ENCODE assay signal across 30 mouse cellular contexts in genomic region chr4:141648262-141648661, GRCm38 (mm10). TPM values are rescaled to one million over a fixed set of nuclear protein-coding genes. Genes with fewer than 3 reads are reported as not detected.
DNase-seq lines count a peak whose midpoint lies in the region; ATAC-seq and TF ChIP-seq lines count a peak whose summit lies in the region.
"Had no signal": no experiment of that assay in that cellular context is flagged by ENCODE, and none has a peak within 500 bp of the region (broad histone marks: within the 10 kb centered on the region; RNA-seq: fewer than 3 reads in every experiment).

No protein-coding gene starts in this region.

- H3K36me3 ChIP-seq in embryonic facial prominence, embryonic 13.5 days: peaks cover 33% of the 10 kb centered on the region
- peaks cover 52% of the 10 kb centered on the region for H3K36me3 ChIP-seq in embryonic facial prominence, embryonic 10.5 days (replicated peaks)
- peaks cover 37% of the 10 kb centered on the region for H3K36me3 ChIP-seq in heart, embryonic 12.5 days
- peaks cover 27% of the 10 kb centered on the region for H3K36me3 ChIP-seq in limb, embryonic 15.5 days

- H3K4me2 ChIP-seq in embryonic facial prominence, embryonic 13.5 days: no peak overlapping the region
- H3K4me2 ChIP-seq in heart, embryonic 12.5 days: no peak overlapping the region
- no peak overlapping the region for H3K4me2 ChIP-seq in limb, embryonic 15.5 days
- H3K4me2 ChIP-seq: liver, embryonic 13.5 days; midbrain, embryonic 12.5 days had no signal

- H3K9ac ChIP-seq in embryonic facial prominence, embryonic 13.5 days: no peak overlapping the region
- H3K9ac ChIP-seq in heart, embryonic 12.5 days: no peak overlapping the region
- no peak overlapping the region for H3K9ac ChIP-seq in limb, embryonic 15.5 days
- H3K9ac ChIP-seq: forebrain, postnatal 0 days; hindbrain, embryonic 13.5 days; liver, embryonic 13.5 days; midbrain, embryonic 12.5 days had no signal

- peak overlapping the region; percentile 45; the same call in 1 of the 2 replicates for H3K27ac ChIP-seq in embryonic facial prominence, embryonic 13.5 days
- no peak overlapping the region for H3K27ac ChIP-seq in embryonic facial prominence, embryonic 10.5 days (replicated peaks)
- H3K27ac ChIP-seq in heart, embryonic 12.5 days (ENCODE audit: poor library complexity, severe bottlenecking): no peak overlapping the region
- H3K27ac ChIP-seq in layer of hippocampus, adult 2 months: peak overlapping the region; percentile 67; the same call in 1 of the 2 replicates
- peak overlapping the region; percentile 73; the same call in 1 of the 2 replicates for H3K27ac ChIP-seq in limb, embryonic 15.5 days
- H3K27ac ChIP-seq: left cerebral cortex, adult 2 months; liver, embryonic 13.5 days; midbrain, embryonic 12.5 days; stomach, postnatal 0 days had no signal

- DNase-seq in embryonic facial prominence, embryonic 10.5 days (ENCODE audit: low spot score): no peak
- peak; percentile 73 to 86 for DNase-seq in heart, adult 18-20 months
- no peak for DNase-seq in layer of hippocampus, adult 2 months (ENCODE audit: low spot score in 2 of 2)
- no peak for DNase-seq in layer of hippocampus, postnatal 14 days (ENCODE audit: low spot score in 2 of 2)
- DNase-seq in thymus, postnatal 4 days: no peak
- DNase-seq: adrenal gland, adult 8-10 months; cerebellum, adult 9-10 months; embryo, embryonic 11 days; forebrain, postnatal 0 days; kidney, postnatal 14 days; liver, embryonic 13.5 days; lung, adult 18-20 months; lung, postnatal 4 days; thymus, adult 18-20 months; thymus, postnatal 25 days had no signal

- H3K4me3 ChIP-seq in embryonic facial prominence, embryonic 13.5 days: no peak overlapping the region
- no peak overlapping the region for H3K4me3 ChIP-seq in embryonic facial prominence, embryonic 10.5 days
- no peak overlapping the region for H3K4me3 ChIP-seq in heart, embryonic 12.5 days
- H3K4me3 ChIP-seq in layer of hippocampus, adult 2 months: no peak overlapping the region
- no peak overlapping the region for H3K4me3 ChIP-seq in limb, embryonic 15.5 days
- H3K4me3 ChIP-seq: erythroblast, embryonic 14.5 days; hindbrain, embryonic 13.5 days; left cerebral cortex, adult 2 months; liver, embryonic 13.5 days; megakaryocyte, embryonic 14.5 days; midbrain, embryonic 12.5 days had no signal

- no peak for ATAC-seq in embryonic facial prominence, embryonic 13.5 days (ENCODE audit: insufficient number of reproducible peaks, insufficient read depth, low FRiP score, low TSS enrichment, low read depth)
- no peak for ATAC-seq in heart, embryonic 12.5 days (ENCODE audit: insufficient number of reproducible peaks, low FRiP score)
- ATAC-seq in limb, embryonic 15.5 days (ENCODE audit: insufficient number of reproducible peaks, low FRiP score, low TSS enrichment, low read depth): no peak
- ATAC-seq: forebrain, postnatal 0 days; intestine, postnatal 0 days; lung, postnatal 0 days had no signal

- whole genome bisulfite sequencing in embryonic facial prominence, embryonic 13.5 days: 91% methylated on average over 5 of the region's 5 CpGs
- WGBS in embryonic facial prominence, embryonic 10.5 days: 96% methylated on average over 5 of the region's 5 CpGs
- 87% methylated on average over 5 of the region's 5 CpGs for WGBS in heart, embryonic 12.5 days
- WGBS in limb, embryonic 15.5 days: 88% methylated on average over 5 of the region's 5 CpGs

- H3K4me1 ChIP-seq in embryonic facial prominence, embryonic 13.5 days: peaks cover 27% of the 10 kb centered on the region
- no peaks in the 10 kb centered on the region for H3K4me1 ChIP-seq in embryonic facial prominence, embryonic 10.5 days
- H3K4me1 ChIP-seq in heart, embryonic 12.5 days (replicated peaks): peaks cover 41% of the 10 kb centered on the region
- peaks cover 37% of the 10 kb centered on the region; the same call in 1 of the 2 replicates for H3K4me1 ChIP-seq in limb, embryonic 15.5 days

- no peak for TF ChIP-seq CTCF in layer of hippocampus, adult 2 months (conservative IDR thresholded peaks at IDR 0.05)

- H3K27me3 ChIP-seq in embryonic facial prominence, embryonic 13.5 days: no peaks in the 10 kb centered on the region
- no peaks in the 10 kb centered on the region for H3K27me3 ChIP-seq in embryonic facial prominence, embryonic 10.5 days (replicated peaks; ENCODE audit: low read depth, poor library complexity, severe bottlenecking)
- no peaks in the 10 kb centered on the region for H3K27me3 ChIP-seq in heart, embryonic 12.5 days (replicated peaks)
- H3K27me3 ChIP-seq in limb, embryonic 15.5 days: no peaks in the 10 kb centered on the region
- H3K27me3 ChIP-seq: hindbrain, embryonic 13.5 days; liver, embryonic 13.5 days; megakaryocyte, embryonic 14.5 days; midbrain, embryonic 12.5 days had no signal

- no peaks in the 10 kb centered on the region for H3K9me3 ChIP-seq in embryonic facial prominence, embryonic 13.5 days
- H3K9me3 ChIP-seq in embryonic facial prominence, embryonic 10.5 days: no peaks in the 10 kb centered on the region
- H3K9me3 ChIP-seq in heart, embryonic 12.5 days (replicated peaks): peaks cover 6% of the 10 kb centered on the region; the same call in 1 of the 2 replicates
- H3K9me3 ChIP-seq in limb, embryonic 15.5 days: no peaks in the 10 kb centered on the region
- H3K9me3 ChIP-seq: G1E; hindbrain, embryonic 13.5 days; liver, embryonic 13.5 days; megakaryocyte, embryonic 14.5 days; midbrain, embryonic 12.5 days had no signal

RNA-seq across cellular contexts. Expression of gene Plekhm2, which starts 16.4 kb away (rescaled TPM):
- polyA plus RNA-seq in embryonic facial prominence, embryonic 13.5 days (2015; fragmentation: Nextera tagmentation; extraction: Ambion mirVana): 8.5 TPM in 2 replicates
- 4.9 and 5.2 TPM in 2 replicates for polyA plus RNA-seq in embryonic facial prominence, embryonic 10.5 days (2016; fragmentation: Nextera tagmentation; extraction: Ambion mirVana)
- 100 to 1,000 TPM; 100 to 102 TPM for total RNA-seq in heart, adult 18-20 months (2021)
- 6.1 and 6.2 TPM in 2 replicates for polyA plus RNA-seq in heart, embryonic 12.5 days (2016; fragmentation: Nextera tagmentation; extraction: Ambion mirVana)
- total RNA-seq in layer of hippocampus, adult 2 months (2021): 10 to 100 TPM; 74.1 to 80.6 TPM
- 10 to 100 TPM; 47.8 to 55.4 TPM for total RNA-seq in layer of hippocampus, postnatal 14 days (2021)
- 5.8 and 6.5 TPM in 2 replicates for polyA plus RNA-seq in limb, embryonic 15.5 days (2015; fragmentation: Nextera tagmentation; extraction: Ambion mirVana)

RNA-seq across cellular contexts. Expression of gene Slc25a34, which starts 24.6 kb away (rescaled TPM):
- 0.12 TPM in 1 of 2 replicates, not detected in the other for polyA plus RNA-seq in embryonic facial prominence, embryonic 13.5 days (2015; fragmentation: Nextera tagmentation; extraction: Ambion mirVana)
- 0.09 TPM in 1 of 2 replicates, not detected in the other for polyA plus RNA-seq in embryonic facial prominence, embryonic 10.5 days (2016; fragmentation: Nextera tagmentation; extraction: Ambion mirVana)
- total RNA-seq in heart, adult 18-20 months (2021): 100 to 1,000 TPM; 109 to 132 TPM
- 0.21 and 0.24 TPM in 2 replicates for polyA plus RNA-seq in heart, embryonic 12.5 days (2016; fragmentation: Nextera tagmentation; extraction: Ambion mirVana)
- 1 to 10 TPM; 1.6 to 3.6 TPM for total RNA-seq in layer of hippocampus, adult 2 months (2021)
- total RNA-seq in layer of hippocampus, postnatal 14 days (2021): 1 to 10 TPM; 2.2 to 3.6 TPM
- 0.14 and 0.52 TPM in 2 replicates for polyA plus RNA-seq in limb, embryonic 15.5 days (2015; fragmentation: Nextera tagmentation; extraction: Ambion mirVana)
- polyA plus RNA-seq: erythroblast, embryonic 14.5 days; forebrain, embryonic 11.5 days; G1E; kidney, embryonic 14.5 days had no signal

RNA-seq across cellular contexts. Expression of gene Tmem82, which starts 29.8 kb away (rescaled TPM):
- polyA plus RNA-seq in embryonic facial prominence, embryonic 13.5 days (2015; fragmentation: Nextera tagmentation; extraction: Ambion mirVana): 0.47 and 0.74 TPM in 2 replicates
- 1.5 and 2.1 TPM in 2 replicates for polyA plus RNA-seq in embryonic facial prominence, embryonic 10.5 days (2016; fragmentation: Nextera tagmentation; extraction: Ambion mirVana)
- total RNA-seq in heart, adult 18-20 months (2021): 10 to 100 TPM; 18.7 to 20.7 TPM
- polyA plus RNA-seq in heart, embryonic 12.5 days (2016; fragmentation: Nextera tagmentation; extraction: Ambion mirVana): 0.19 and 0.37 TPM in 2 replicates
- total RNA-seq in layer of hippocampus, adult 2 months (2021): under 1 TPM; 0.37 to 0.56 TPM
- total RNA-seq in layer of hippocampus, postnatal 14 days (2021): 1 to 10 TPM in 1 of 2 experiments, under 1 TPM in 1; 0.35 to 1.6 TPM
- 0.20 and 0.29 TPM in 2 replicates for polyA plus RNA-seq in limb, embryonic 15.5 days (2015; fragmentation: Nextera tagmentation; extraction: Ambion mirVana)
- total RNA-seq: neutrophil, adult 5-6 weeks had no signal
- polyA plus RNA-seq: G1E had no signal

RNA-seq across cellular contexts. Expression of gene Rsc1a1, which starts 37.1 kb away (rescaled TPM):
- polyA plus RNA-seq in embryonic facial prominence, embryonic 13.5 days (2015; fragmentation: Nextera tagmentation; extraction: Ambion mirVana): not detected in 2 replicates
- polyA plus RNA-seq in embryonic facial prominence, embryonic 10.5 days (2016; fragmentation: Nextera tagmentation; extraction: Ambion mirVana): 1.1 and 2.3 TPM in 2 replicates
- under 1 TPM in 1 of 2 experiments, not detected in 1; 0.92 TPM for total RNA-seq in heart, adult 18-20 months (2021)
- 0.82 TPM in 1 of 2 replicates, not detected in the other for polyA plus RNA-seq in heart, embryonic 12.5 days (2016; fragmentation: Nextera tagmentation; extraction: Ambion mirVana)
- not detected for total RNA-seq in layer of hippocampus, adult 2 months (2021)
- total RNA-seq in layer of hippocampus, postnatal 14 days (2021): under 1 TPM in 1 of 2 experiments, not detected in 1; 0.79 TPM
- 0.45 TPM in 1 of 2 replicates, not detected in the other for polyA plus RNA-seq in limb, embryonic 15.5 days (2015; fragmentation: Nextera tagmentation; extraction: Ambion mirVana)
- polyA plus RNA-seq: intestine, postnatal 0 days; kidney, embryonic 14.5 days; lung, postnatal 0 days; midbrain, embryonic 12.5 days; stomach, postnatal 0 days had no signal

RNA-seq across cellular contexts. Expression of gene Fblim1, which starts 42.4 kb away (rescaled TPM):
- 49.0 and 56.1 TPM in 2 replicates for polyA plus RNA-seq in embryonic facial prominence, embryonic 13.5 days (2015; fragmentation: Nextera tagmentation; extraction: Ambion mirVana)
- 56.3 and 68.1 TPM in 2 replicates for polyA plus RNA-seq in embryonic facial prominence, embryonic 10.5 days (2016; fragmentation: Nextera tagmentation; extraction: Ambion mirVana)
- 100 to 1,000 TPM; 233 to 291 TPM for total RNA-seq in heart, adult 18-20 months (2021)
- polyA plus RNA-seq in heart, embryonic 12.5 days (2016; fragmentation: Nextera tagmentation; extraction: Ambion mirVana): 70.1 and 70.6 TPM in 2 replicates
- total RNA-seq in layer of hippocampus, adult 2 months (2021): under 1 TPM; 0.47 to 0.90 TPM
- 1 to 10 TPM; 2.4 TPM for total RNA-seq in layer of hippocampus, postnatal 14 days (2021)
- polyA plus RNA-seq in limb, embryonic 15.5 days (2015; fragmentation: Nextera tagmentation; extraction: Ambion mirVana): 27.1 and 29.3 TPM in 2 replicates
- polyA plus RNA-seq: G1E had no signal

Comparison
In these comparisons a context has a peak if more than half of its experiments do, and no peak if none do; other contexts are left out.
1. H3K27ac ChIP-seq: peak in embryonic facial prominence, embryonic 13.5 days (single experiment), layer of hippocampus, adult 2 months (single experiment) and limb, embryonic 15.5 days (single experiment); none in embryonic facial prominence, embryonic 10.5 days (single experiment) and heart, embryonic 12.5 days (single experiment).
2. DNase-seq: peak in heart, adult 18-20 months (2 of 2); none in embryonic facial prominence, embryonic 10.5 days (single experiment), layer of hippocampus, adult 2 months (0 of 2), layer of hippocampus, postnatal 14 days (0 of 2) and thymus, postnatal 4 days (single experiment).